Mouse (Mus musculus) neural tube, embryonic 14.5 days (tissue): ENCODE measurements at regions not wholly inside any gene's neighbourhood (a gene's known extent, or its start where the extent isn't known, plus 50 kb on each side); places are given as distances from the start of the nearest gene placed in this dataset.
A peak's percentile ranks its signal among the peaks of the same experiment; 100 is the strongest.

Source experiments
- ATAC-seq: fragments of 200-750 bp; cut with Nextera tagmentation; 2 replicates; pipeline ENCODE4 v1.8.0; 2017; ENCODE audit warnings: low read depth, mild to moderate bottlenecking, moderate TSS enrichment, moderate library complexity
- H3K27ac ChIP-seq: fragments of 300-500 bp; sonication (generic); 2 replicates; pipeline ENCODE4 v1.5.1; 2014; ENCODE audit warnings: low read depth, mild to moderate bottlenecking, control low read depth, low read length, moderate library complexity, mixed read lengths
- H3K27me3 ChIP-seq: fragments of 300-500 bp; sonication (generic); 2 replicates; pipeline ENCODE4 v1.6.1; 2014; ENCODE audit warnings: low read length; ENCODE audit not compliant: control insufficient read depth, insufficient read depth
- H3K36me3 ChIP-seq: fragments of 300-500 bp; sonication (generic); 2 replicates; pipeline ENCODE4 v1.6.1; 2014; ENCODE audit warnings: low read length, mixed read lengths; ENCODE audit not compliant: control insufficient read depth, insufficient read depth
- H3K4me1 ChIP-seq: fragments of 300-500 bp; sonication (generic); 2 replicates; pipeline ENCODE4 v1.6.1; 2014; ENCODE audit warnings: low read length; ENCODE audit not compliant: control insufficient read depth, insufficient read depth
- H3K4me2 ChIP-seq: fragments of 300-500 bp; sonication (generic); 2 replicates; pipeline ENCODE4 v1.6.1; 2014; ENCODE audit warnings: mild to moderate bottlenecking, low read depth, low read length, control low read depth
- H3K4me3 ChIP-seq: fragments of 300-500 bp; sonication (generic); 2 replicates; pipeline ENCODE4 v1.5.1; 2014; ENCODE audit warnings: low read depth, low read length, control low read depth, mixed read lengths
- H3K9ac ChIP-seq: fragments of 300-500 bp; sonication (generic); replicated peaks from 2 replicates; pipeline ENCODE4 v1.6.1; 2014; ENCODE audit warnings: low read depth, mild to moderate bottlenecking, control low read depth, low read length, mixed read lengths
- H3K9me3 ChIP-seq: fragments of 300-500 bp; sonication (generic); 2 replicates; pipeline ENCODE4 v1.6.1; 2016; ENCODE audit warnings: low read length; ENCODE audit not compliant: control insufficient read depth
- WGBS: fragments of 180-500 bp; shearing (Covaris S2); extraction: QIAGEN DNeasy Blood & Tissue Kit; methylation state at CpG from one replicate; pipeline ENCODE4 v1.1.7; 2014; 5-methylcytosine and 5-hydroxymethylcytosine counted together

DNA sequence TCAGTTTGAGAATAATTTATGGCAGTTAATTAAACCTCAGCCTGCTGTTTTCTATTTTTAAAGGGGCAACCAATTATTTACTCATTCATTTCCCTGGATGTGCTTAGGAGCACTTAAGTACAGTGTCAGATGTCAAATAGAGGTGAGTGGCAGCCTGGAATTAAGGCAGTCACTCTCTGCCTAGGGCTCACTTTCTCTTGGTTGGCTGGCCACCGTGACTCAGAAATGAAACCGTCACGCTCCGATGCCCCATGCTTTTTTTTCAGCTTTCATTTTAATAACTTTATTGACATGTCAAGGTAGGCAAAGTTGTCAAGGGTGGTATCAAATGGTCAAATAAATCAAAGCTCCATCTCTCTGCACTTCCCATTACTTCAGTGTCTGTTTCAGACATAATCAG, 547.9 kb upstream of the Jmjd1c start:
- Histone ChIP-seq H3K4me3 (no peak overlapping the region), H3K4me1 (no peaks in the 10 kb centered on the region), H3K36me3 (no peaks in the 10 kb centered on the region), H3K9me3 (no peaks in the 10 kb centered on the region), H3K27me3 (no peaks in the 10 kb centered on the region), H3K27ac (no peak overlapping the region), H3K9ac (no peak overlapping the region), H3K4me2 (no peak overlapping the region)
- peak; percentile 58 for ATAC-seq
- 65% methylated on average over 4 of the region's 4 CpGs for WGBS

DNA sequence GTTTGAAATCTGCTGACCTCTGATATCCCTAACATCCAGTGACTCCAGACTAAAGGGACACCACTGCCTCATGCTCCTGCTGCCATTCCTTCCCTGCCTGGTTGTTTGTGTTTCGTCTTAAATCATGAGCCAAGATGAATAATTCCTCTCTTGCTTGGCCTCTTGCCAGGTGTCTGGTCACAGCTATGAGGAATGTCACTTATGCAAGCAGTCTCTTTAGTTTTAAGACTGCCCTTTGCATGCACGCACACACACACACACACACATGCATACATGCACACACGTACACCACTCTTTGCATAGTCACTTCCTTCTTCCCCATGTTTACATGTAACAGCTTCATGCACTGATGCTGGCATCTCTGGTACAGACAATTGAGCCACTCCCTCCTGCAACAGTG, 543.0 kb upstream of the Jmjd1c start:
- no peaks in the 10 kb centered on the region for H3K36me3 ChIP-seq
- H3K27ac ChIP-seq, result no peak overlapping the region
- H3K4me1 ChIP-seq, result no peaks in the 10 kb centered on the region
- H3K27me3 ChIP-seq, result no peaks in the 10 kb centered on the region
- H3K4me2 ChIP-seq, result no peak overlapping the region
- H3K4me3 ChIP-seq, result no peak overlapping the region
- no peaks in the 10 kb centered on the region for H3K9me3 ChIP-seq
- H3K9ac ChIP-seq, result no peak overlapping the region
- WGBS, result 65% methylated on average over 3 of the region's 3 CpGs
- no peak for ATAC-seq

DNA sequence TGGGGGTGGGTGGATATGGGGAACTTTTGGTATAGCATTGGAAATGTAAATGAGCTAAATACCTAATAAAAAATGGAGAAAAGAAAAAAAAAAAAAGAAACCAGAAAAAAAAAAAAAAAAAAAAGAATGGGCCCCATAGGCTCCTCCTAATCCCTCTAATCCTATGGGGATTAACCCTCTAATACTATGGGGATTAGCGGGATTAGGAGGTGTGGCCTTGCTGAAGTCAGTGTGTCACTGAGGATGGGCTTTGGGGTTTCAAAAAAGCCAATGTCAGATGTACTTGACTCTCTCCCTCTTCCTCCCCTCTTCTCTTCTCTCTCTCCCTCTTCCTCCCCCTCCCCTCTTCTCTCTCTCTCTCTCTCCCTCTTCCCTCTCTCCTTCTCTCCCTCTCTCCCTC, 541.7 kb upstream of the Jmjd1c start:
- Histone ChIP-seq H3K36me3 (no peaks in the 10 kb centered on the region), H3K27me3 (no peaks in the 10 kb centered on the region), H3K4me2 (no peak overlapping the region), H3K9me3 (no peaks in the 10 kb centered on the region), H3K4me1 (no peaks in the 10 kb centered on the region), H3K27ac (no peak overlapping the region), H3K4me3 (no peak overlapping the region), H3K9ac (no peak overlapping the region)
- no peak for ATAC-seq
- 92% methylated on average over 1 of the region's 1 CpGs for WGBS

DNA sequence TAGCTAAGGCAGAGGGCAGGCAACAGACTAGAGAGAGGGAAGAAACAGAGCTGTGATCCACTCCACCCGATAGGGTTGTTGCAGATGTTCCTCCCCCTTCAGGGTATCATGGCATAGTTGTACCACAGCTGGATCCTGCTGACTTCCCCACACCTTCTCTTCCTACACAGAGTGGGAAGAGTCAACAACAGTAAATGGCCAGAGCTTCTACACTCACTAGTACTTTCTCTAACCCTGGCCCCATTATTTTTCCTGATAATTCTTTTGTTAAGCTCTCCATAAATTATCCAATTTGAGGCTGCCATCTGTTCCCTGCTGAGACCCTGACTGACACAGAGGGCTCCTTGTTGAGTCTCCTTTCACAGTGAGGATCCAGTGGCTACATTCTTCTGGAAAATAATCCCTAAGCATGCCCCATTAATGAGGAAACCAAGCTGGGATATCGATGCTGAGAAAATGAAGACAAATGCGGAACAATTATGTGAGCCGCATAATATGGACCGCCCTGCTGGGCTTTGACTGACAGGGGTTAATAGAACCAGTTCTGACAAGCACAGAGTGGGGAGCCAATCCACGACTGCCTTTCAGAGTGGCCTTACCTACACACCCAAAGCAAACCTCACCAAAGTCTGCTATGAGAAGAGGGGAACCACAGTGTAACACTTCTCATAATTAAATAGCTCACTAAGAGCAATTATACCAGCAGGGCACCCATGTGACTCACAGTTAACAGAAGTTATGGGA, 537.7 kb upstream of the Jmjd1c start:
- Histone ChIP-seq H3K4me1 (no peaks in the 10 kb centered on the region), H3K27ac (no peak overlapping the region), H3K4me2 (no peak overlapping the region), H3K27me3 (no peaks in the 10 kb centered on the region), H3K4me3 (no peak overlapping the region), H3K9me3 (no peaks in the 10 kb centered on the region), H3K36me3 (no peaks in the 10 kb centered on the region), H3K9ac (no peak overlapping the region)
- no peak for ATAC-seq
- WGBS, result 46% methylated on average over 6 of the region's 6 CpGs

DNA sequence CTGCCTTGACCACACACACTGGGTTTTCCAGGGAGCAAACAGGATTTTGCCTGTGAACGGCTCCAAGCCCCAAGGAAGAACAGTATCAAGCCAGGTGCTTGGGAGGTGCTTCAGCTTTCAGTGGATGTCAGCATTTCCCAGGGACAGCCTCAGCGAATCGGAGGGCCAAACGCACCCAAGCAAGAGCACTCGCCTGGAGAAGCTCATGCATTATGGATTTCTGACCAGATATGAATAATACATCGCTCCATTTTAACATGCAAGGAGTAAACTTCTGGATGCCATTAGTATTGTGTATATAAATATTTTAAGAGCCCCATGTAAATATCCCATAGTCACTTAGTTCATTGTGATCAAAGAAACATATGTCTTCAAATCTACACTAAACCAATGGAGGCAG, 530.6 kb upstream of the Jmjd1c start:
- no peak overlapping the region for H3K9ac ChIP-seq
- H3K27me3 ChIP-seq, result no peaks in the 10 kb centered on the region
- no peak for ATAC-seq
- no peaks in the 10 kb centered on the region for H3K9me3 ChIP-seq
- no peaks in the 10 kb centered on the region for H3K4me1 ChIP-seq
- no peak overlapping the region for H3K4me3 ChIP-seq
- H3K27ac ChIP-seq, result no peak overlapping the region
- H3K36me3 ChIP-seq, result no peaks in the 10 kb centered on the region
- whole genome bisulfite sequencing, result 82% methylated on average over 6 of the region's 6 CpGs
- no peak overlapping the region for H3K4me2 ChIP-seq

DNA sequence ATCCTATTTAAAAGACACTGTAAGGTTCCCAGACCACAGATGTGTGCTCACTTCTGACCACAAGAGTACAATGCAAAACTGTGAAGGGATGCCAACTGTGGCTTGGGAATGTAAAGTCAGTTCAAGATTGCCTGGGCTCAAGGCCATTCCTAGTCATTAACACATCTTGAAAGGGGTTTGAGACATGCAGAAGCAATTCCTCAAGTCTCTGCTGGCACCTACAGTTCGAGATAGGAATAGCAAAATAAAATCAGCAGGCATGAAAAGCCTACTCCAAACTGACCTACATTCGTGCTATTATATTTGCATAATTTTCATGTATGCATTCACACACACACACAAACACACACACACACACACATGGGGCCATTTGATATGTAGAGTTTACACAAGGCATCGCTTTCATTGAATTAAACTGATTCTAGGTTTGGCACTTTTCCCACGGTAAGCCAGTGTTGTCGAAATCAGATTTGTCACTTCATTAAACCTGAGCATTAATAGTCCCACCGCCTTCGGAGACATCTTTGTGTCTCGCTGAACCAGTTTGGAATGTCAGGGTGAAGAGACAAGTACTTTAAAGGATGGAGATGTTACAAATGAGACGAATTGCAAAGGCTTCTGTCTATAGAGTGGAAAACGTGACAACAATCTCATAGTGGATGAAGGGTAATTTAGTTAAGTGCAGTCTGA, 520.9 kb upstream of the Jmjd1c start:
- Histone ChIP-seq H3K9ac (no peak overlapping the region), H3K27me3 (no peaks in the 10 kb centered on the region), H3K9me3 (no peaks in the 10 kb centered on the region), H3K27ac (no peak overlapping the region), H3K36me3 (no peaks in the 10 kb centered on the region), H3K4me2 (no peak overlapping the region), H3K4me1 (no peaks in the 10 kb centered on the region), H3K4me3 (no peak overlapping the region)
- peak; percentile 77; the same call in 1 of the 2 replicates for ATAC-seq
- 37% methylated on average over 10 of the region's 10 CpGs for WGBS

DNA sequence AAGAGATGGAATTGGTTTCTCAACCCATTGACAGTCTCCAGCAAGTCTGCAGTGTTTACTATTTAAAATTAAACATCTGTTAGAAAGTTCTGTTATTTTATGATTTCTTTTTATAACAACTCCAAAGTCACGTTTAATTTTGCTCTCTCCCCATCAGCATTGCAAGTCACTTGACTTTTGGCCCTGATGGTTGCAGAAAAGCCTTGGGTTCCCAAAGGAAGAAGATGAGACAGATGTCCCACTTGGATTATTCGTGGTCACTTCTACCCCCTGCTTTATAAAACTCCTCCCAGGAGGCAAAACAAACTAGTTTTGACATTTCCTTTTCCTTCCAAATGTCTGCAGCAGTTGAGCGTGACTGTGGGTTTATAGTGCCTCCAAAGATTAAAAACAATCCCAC, 502.9 kb upstream of the Jmjd1c start:
- Histone ChIP-seq H3K4me1 (no peaks in the 10 kb centered on the region), H3K4me3 (no peak overlapping the region), H3K27ac (no peak overlapping the region), H3K4me2 (no peak overlapping the region), H3K9me3 (no peaks in the 10 kb centered on the region), H3K27me3 (no peaks in the 10 kb centered on the region), H3K9ac (no peak overlapping the region), H3K36me3 (no peaks in the 10 kb centered on the region)
- 68% methylated on average over 3 of the region's 3 CpGs for WGBS
- ATAC-seq, result no peak

DNA sequence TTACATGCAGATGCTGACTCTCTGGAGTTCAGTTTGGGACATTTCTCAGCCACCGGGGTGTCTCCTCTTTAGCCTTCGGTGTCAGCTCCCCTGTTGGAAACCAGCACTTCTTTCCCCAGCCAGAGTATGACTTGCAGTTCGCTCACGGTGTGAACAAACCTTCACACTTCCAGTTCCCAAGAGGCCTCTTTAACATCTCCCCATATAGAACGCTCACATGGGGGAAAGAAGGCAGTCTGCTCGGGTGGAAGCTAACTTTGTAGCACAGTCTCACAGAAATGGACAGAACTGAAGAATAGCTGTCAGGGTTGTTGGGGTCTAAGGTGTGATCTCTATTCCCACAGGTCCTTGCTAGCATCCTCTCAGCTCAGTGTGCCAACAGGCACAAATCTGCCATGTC, 502.4 kb upstream of the Jmjd1c start:
- Histone ChIP-seq H3K9me3 (no peaks in the 10 kb centered on the region), H3K36me3 (no peaks in the 10 kb centered on the region), H3K27me3 (no peaks in the 10 kb centered on the region), H3K4me2 (no peak overlapping the region), H3K27ac (no peak overlapping the region), H3K9ac (no peak overlapping the region), H3K4me3 (no peak overlapping the region), H3K4me1 (no peaks in the 10 kb centered on the region)
- 66% methylated on average over 6 of the region's 6 CpGs for WGBS
- no peak for ATAC-seq

DNA sequence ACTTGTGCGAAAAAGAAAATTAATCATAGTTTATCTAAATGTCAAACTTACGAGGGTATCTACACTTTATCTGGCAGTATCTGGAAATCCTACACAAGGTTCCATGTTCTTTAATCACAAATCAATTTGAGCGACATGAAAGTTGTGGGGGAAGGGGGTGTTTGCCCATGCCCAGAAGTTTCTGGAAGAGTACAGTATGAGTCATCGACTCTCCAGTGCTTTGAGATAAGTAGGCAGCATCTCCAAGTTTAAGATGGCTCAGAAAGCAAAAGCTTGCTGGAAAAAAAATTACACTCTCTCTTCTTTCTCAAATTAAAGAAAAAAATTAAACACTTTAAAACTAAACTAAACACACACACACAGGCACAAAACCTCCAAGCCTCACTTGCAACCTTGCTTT, 498.0 kb upstream of the Jmjd1c start:
- Histone ChIP-seq H3K27me3 (no peaks in the 10 kb centered on the region), H3K4me2 (no peak overlapping the region), H3K27ac (no peak overlapping the region), H3K9me3 (no peaks in the 10 kb centered on the region), H3K4me3 (no peak overlapping the region), H3K4me1 (no peaks in the 10 kb centered on the region), H3K9ac (no peak overlapping the region), H3K36me3 (no peaks in the 10 kb centered on the region)
- ATAC-seq, result no peak
- WGBS, result 93% methylated on average over 4 of the region's 4 CpGs
